Mouse (Mus musculus) heart, adult 2 months (tissue): ENCODE measurements around the gene Gm35549.

ENCODE experiments used
- CTCF ChIP-seq: fragments of 200-600 bp; IDR thresholded peaks from 2 replicates; pipeline ENCODE4 v1.8.1; 2022; ENCODE audit warnings: antibody characterized with exemption, mild to moderate bottlenecking, moderate library complexity
- POLR2A ChIP-seq: fragments of 200-500 bp; IDR thresholded peaks from 2 replicates; pipeline ENCODE4 v1.6.1; 2011; ENCODE audit warnings: mild to moderate bottlenecking, low read depth, low read length, control low read depth; ENCODE audit not compliant: insufficient read depth

- TF ChIP-seq POLR2A: no peak
- no peak for TF ChIP-seq CTCF
Measured at GRCm38 (mm10) chr9:122786534-122786933, 57.3 kb downstream of the Gm35549 start.
